In the genomic region with DNA sequence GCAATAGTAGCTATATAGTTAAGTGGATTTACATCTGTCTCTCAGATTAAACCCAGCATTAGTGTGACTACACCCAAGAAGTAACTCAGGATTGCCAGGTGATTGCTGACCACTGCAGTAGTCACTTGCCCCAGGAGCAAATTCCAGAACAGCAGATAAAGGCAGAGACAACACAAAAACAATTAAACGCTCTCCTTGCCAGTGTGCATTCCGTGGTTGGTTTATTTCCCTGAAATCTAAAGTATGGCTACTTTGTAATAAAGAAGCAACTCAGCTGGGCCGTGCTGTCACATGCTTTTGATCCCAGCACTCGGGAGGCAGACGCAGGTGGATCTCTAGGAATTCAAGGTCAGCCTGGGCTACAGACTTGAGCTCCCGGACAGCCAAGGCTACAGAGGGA, we compare ENCODE assay signal across 15 mouse cellular contexts. TPM values are rescaled to one million over a fixed set of nuclear protein-coding genes. Genes with fewer than 3 reads are reported as not detected.
A peak's percentile ranks its signal among the peaks of the same experiment; 100 is the strongest.
DNase-seq lines count a peak whose midpoint lies in the region; ATAC-seq and TF ChIP-seq lines count a peak whose summit lies in the region.
"Had no signal": no experiment of that assay in that cellular context is flagged by ENCODE, and none has a peak within 500 bp of the region (broad histone marks: within the 10 kb centered on the region; RNA-seq: fewer than 3 reads in every experiment).

No protein-coding gene starts in this region.

- no peak for TF ChIP-seq CTCF in heart, adult 2 months (IDR thresholded peaks at IDR 0.05)
- no peak for TF ChIP-seq CTCF in kidney, adult 2 months (conservative IDR thresholded peaks at IDR 0.05; ENCODE audit: insufficient read depth, insufficient read length, low read depth, low read length)

- H3K4me1 ChIP-seq in heart, adult 2 months (ENCODE audit: control insufficient read depth, insufficient read depth, low read length) = peaks cover 50% of the 10 kb centered on the region
- peaks cover 25% of the 10 kb centered on the region for H3K4me1 ChIP-seq in kidney, adult 2 months (ENCODE audit: control insufficient read depth, insufficient read depth, low read length)
- H3K4me1 ChIP-seq in liver, embryonic 15.5 days (replicated peaks) = peaks cover 82% of the 10 kb centered on the region

- no peak for TF ChIP-seq EP300 in heart, adult 2 months (IDR thresholded peaks at IDR 0.05; ENCODE audit: insufficient read depth, low read depth, low read length)

- no peaks in the 10 kb centered on the region for H3K27me3 ChIP-seq in heart, adult 2 months (ENCODE audit: control insufficient read depth, insufficient read depth, low read length)
- H3K27me3 ChIP-seq in kidney, adult 2 months (replicated peaks; ENCODE audit: control insufficient read depth, insufficient read depth, low read length) = no peaks in the 10 kb centered on the region
- peaks cover 18% of the 10 kb centered on the region for H3K27me3 ChIP-seq in liver, embryonic 15.5 days
- H3K27me3 ChIP-seq: embryonic facial prominence, embryonic 15.5 days; limb, embryonic 12.5 days had no signal

- DNase-seq in heart, adult 2 months = no peak
- no peak for DNase-seq in heart, adult 8-10 months (ENCODE audit: low spot score)
- DNase-seq in kidney, adult 2 months = no peak
- no peak for DNase-seq in kidney, adult 11 months
- DNase-seq in 3T3-L1 (ENCODE audit: low read depth, low spot score) = peak; percentile 54
- DNase-seq in cerebellum, postnatal 25 days = no peak
- no peak for DNase-seq in retina, postnatal 1 day
- DNase-seq: cerebellum, adult 8-10 months; lung, postnatal 10 days had no signal

- no peak for TF ChIP-seq POLR2A in heart, adult 2 months (IDR thresholded peaks at IDR 0.05; ENCODE audit: insufficient read depth, low read depth, low read length)
- TF ChIP-seq POLR2A in kidney, adult 2 months (IDR thresholded peaks at IDR 0.05; ENCODE audit: low read depth, low read length) = no peak

- peaks cover 14% of the 10 kb centered on the region for H3K36me3 ChIP-seq in heart, adult 2 months (ENCODE audit: control insufficient read depth, insufficient read depth, low read length)
- no peaks in the 10 kb centered on the region for H3K36me3 ChIP-seq in kidney, adult 2 months (ENCODE audit: control insufficient read depth, insufficient read depth, low read length)
- H3K36me3 ChIP-seq in liver, embryonic 15.5 days (replicated peaks) = no peaks in the 10 kb centered on the region
- H3K36me3 ChIP-seq: embryonic facial prominence, embryonic 15.5 days; forebrain, embryonic 12.5 days; limb, embryonic 12.5 days; midbrain, embryonic 10.5 days had no signal

- no peak for ATAC-seq in liver, embryonic 15.5 days (ENCODE audit: insufficient read depth)
- ATAC-seq: hindbrain, embryonic 16.5 days had no signal

- H3K9me3 ChIP-seq in liver, embryonic 15.5 days (replicated peaks) = no peaks in the 10 kb centered on the region
- H3K9me3 ChIP-seq: embryonic facial prominence, embryonic 15.5 days; forebrain, embryonic 12.5 days; limb, embryonic 12.5 days; midbrain, embryonic 10.5 days had no signal

- no peak overlapping the region for H3K9ac ChIP-seq in heart, adult 2 months (ENCODE audit: low read depth, low read length)
- no peak overlapping the region for H3K9ac ChIP-seq in liver, embryonic 15.5 days
- H3K9ac ChIP-seq: embryonic facial prominence, embryonic 15.5 days; forebrain, embryonic 12.5 days; limb, embryonic 12.5 days had no signal

- peak overlapping the region; percentile 81; the same call in 1 of the 2 replicates for H3K27ac ChIP-seq in heart, adult 2 months
- 0 out of 2 replicates have a peak overlapping the region, but pooled peaks have one; percentile 24 for H3K27ac ChIP-seq in kidney, adult 2 months (ENCODE audit: insufficient read depth, low read depth, low read length)
- peak overlapping the region; percentile 80 for H3K27ac ChIP-seq in liver, embryonic 15.5 days (replicated peaks)
- H3K27ac ChIP-seq: embryonic facial prominence, embryonic 15.5 days; forebrain, embryonic 12.5 days; limb, embryonic 12.5 days; midbrain, embryonic 10.5 days had no signal

- H3K4me2 ChIP-seq in liver, embryonic 15.5 days = no peak overlapping the region
- H3K4me2 ChIP-seq: embryonic facial prominence, embryonic 15.5 days; forebrain, embryonic 12.5 days; limb, embryonic 12.5 days had no signal

- H3K4me3 ChIP-seq in heart, adult 2 months = no peak overlapping the region
- H3K4me3 ChIP-seq in kidney, adult 2 months (ENCODE audit: insufficient read depth, low read depth, low read length) = no peak overlapping the region
- no peak overlapping the region for H3K4me3 ChIP-seq in liver, embryonic 15.5 days (replicated peaks)
- H3K4me3 ChIP-seq: embryonic facial prominence, embryonic 15.5 days; forebrain, embryonic 12.5 days; limb, embryonic 12.5 days; midbrain, embryonic 10.5 days had no signal

- intact Hi-C loops in heart, adult 2 months (cut with DNase I) = no loop called here

- 62% methylated on average over 6 of the region's 6 CpGs for WGBS in heart, adult 2 months
- 53% methylated on average over 6 of the region's 6 CpGs for WGBS in kidney, adult 2 months
- 46% methylated on average over 6 of the region's 6 CpGs for WGBS in liver, embryonic 15.5 days (ENCODE audit: insufficient replicate concordance)

- H3K79me2 ChIP-seq in heart, adult 2 months (replicated peaks; ENCODE audit: control insufficient read depth, insufficient read depth, low read length) = peaks cover 3% of the 10 kb centered on the region

RNA-seq across cellular contexts. Expression of gene Lrrfip1, which starts 59.7 kb away (rescaled TPM):
- 10 to 100 TPM; 63.5 to 75.5 TPM for total RNA-seq in heart, adult 2 months (2021)
- 32.9 and 44.2 TPM in 2 replicates for polyA plus RNA-seq in heart, adult 2 months (2012; rRNA removed)
- total RNA-seq in heart, adult 8-10 months (2022) = 10 to 100 TPM; 55.4 to 72.1 (median 61.1) TPM
- 9.4 and 11.4 TPM in 2 replicates for polyA plus RNA-seq in kidney, adult 2 months (2012; rRNA removed)
- polyA plus RNA-seq in liver, embryonic 15.5 days (2015; fragmentation: Nextera tagmentation; extraction: Ambion mirVana) = 14.9 and 16.7 TPM in 2 replicates

Comparison
In these comparisons a context has a peak if more than half of its experiments do, and no peak if none do; other contexts are left out.
1. H3K27ac ChIP-seq: peak in every context shown above with its lines; median percentile 81 in heart, adult 2 months; 80 in liver, embryonic 15.5 days; 24 in kidney, adult 2 months.